Mouse (Mus musculus) CH12.LX (cell line): Measurements from ENCODE around the gene Gm7137.

Experiments
- CHD2 ChIP-seq: IDR thresholded peaks from 2 replicates; pipeline ENCODE4 v1.6.1; 2011; ENCODE audit warnings: low read length, improper control_type of control experiment
- CTCF ChIP-seq, 2 experiments: IDR thresholded peaks in 1 of 2; conservative IDR thresholded peaks in 1 of 2; 2 replicates each; pipeline ENCODE4 v1.5.1; 2011 to 2012; ENCODE audit warnings: low read depth in 2 of 2, low read length in 2 of 2, improper control_type of control experiment in 1 of 2, inconsistent platforms in 1 of 2, mild to moderate bottlenecking in 1 of 2, moderate library complexity in 1 of 2
- EP300 ChIP-seq: IDR thresholded peaks from 2 replicates; pipeline ENCODE4 v1.6.1; 2011; ENCODE audit warnings: low read length, improper control_type of control experiment
- ETS1 ChIP-seq: conservative IDR thresholded peaks from 2 replicates; pipeline ENCODE4 v1.6.1; 2012; ENCODE audit warnings: low read depth, mild to moderate bottlenecking, inconsistent platforms, low read length, improper control_type of control experiment, moderate library complexity
- KAT2A ChIP-seq: IDR thresholded peaks from 2 replicates; pipeline ENCODE4 v1.6.1; 2012; ENCODE audit warnings: low read length, improper control_type of control experiment, inconsistent platforms; ENCODE audit not compliant: insufficient replicate concordance
- MAX ChIP-seq: IDR thresholded peaks from 2 replicates; pipeline ENCODE4 v1.6.1; 2011; ENCODE audit warnings: low read length, improper control_type of control experiment
- POLR2A ChIP-seq: IDR thresholded peaks from 2 replicates; pipeline ENCODE4 v1.6.1; 2011; ENCODE audit warnings: low read depth, mild to moderate bottlenecking, improper control_type of control experiment, low read length
- SMC3 ChIP-seq: IDR thresholded peaks from 2 replicates; pipeline ENCODE4 v1.6.1; 2011; ENCODE audit warnings: low read depth, low read length, improper control_type of control experiment
- ZC3H11A ChIP-seq: IDR thresholded peaks from 2 replicates; pipeline ENCODE4 v1.6.1; 2012; ENCODE audit warnings: low read depth, mild to moderate bottlenecking, inconsistent platforms, low read length, improper control_type of control experiment

- TF ChIP-seq SMC3 (no peak), CTCF (conservative IDR thresholded peaks at IDR 0.05 in 1 of 2, IDR thresholded peaks at IDR 0.05 in 1 of 2; ENCODE audit: low read depth in 2 of 2, low read length in 2 of 2) (no peak), MAX (no peak), CHD2 (no peak), ZC3H11A (no peak), POLR2A (no peak), KAT2A (no peak), EP300 (no peak), ETS1 (no peak)
Observed at GRCm38 (mm10) chr10:77798921-77799508, 11.0 kb upstream of the Gm7137 start, which contains the start of gene Gm19668.
